In the genomic region with DNA sequence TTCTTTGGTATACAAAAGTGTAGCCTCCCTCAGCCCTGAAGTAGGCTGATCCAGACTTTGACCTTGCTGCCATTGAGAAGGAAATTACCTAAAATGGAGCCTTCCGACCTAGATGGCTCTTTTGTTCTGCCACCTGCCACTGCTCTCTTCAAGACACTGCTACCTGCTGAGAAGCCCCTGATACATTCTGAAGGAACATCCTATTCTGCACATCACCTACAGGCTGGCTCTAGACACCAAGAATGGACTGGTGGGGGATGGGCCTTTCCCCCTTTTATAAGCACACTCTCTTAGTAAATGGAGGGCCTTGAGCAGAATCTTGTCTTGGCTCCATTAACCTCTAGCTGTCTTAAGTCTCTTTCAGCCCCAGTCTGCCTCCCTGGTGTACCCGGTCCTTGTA, we compare ENCODE assay signal across 14 mouse cellular contexts. TPM values are rescaled to one million over a fixed set of nuclear protein-coding genes. Genes with fewer than 3 reads are reported as not detected.
"Had no signal": no experiment of that assay in that cellular context is flagged by ENCODE, and none has a peak within 500 bp of the region (broad histone marks: within the 10 kb centered on the region; RNA-seq: fewer than 3 reads in every experiment).

No protein-coding gene starts in this region.

RNA-seq across cellular contexts. Expression of a gene that starts 43.8 kb away (rescaled TPM):
- total RNA-seq: neutrophil, adult 5-6 weeks had no signal
- polyA plus RNA-seq: neural tube, embryonic 13.5 days; neural tube, embryonic 14.5 days; neural tube, embryonic 15.5 days; small intestine, adult 2 months; spleen, adult 2 months; stomach, embryonic 14.5 days; stomach, embryonic 15.5 days; stomach, embryonic 16.5 days; stomach, postnatal 0 days; testis, adult 2 months; thymus, adult 2 months; thymus, postnatal 0 days; urinary bladder, adult 2 months had no signal

RNA-seq across cellular contexts. Expression of a gene that starts 51.7 kb away (rescaled TPM):
- total RNA-seq: neutrophil, adult 5-6 weeks had no signal
- polyA plus RNA-seq: neural tube, embryonic 13.5 days; neural tube, embryonic 14.5 days; neural tube, embryonic 15.5 days; small intestine, adult 2 months; spleen, adult 2 months; stomach, embryonic 14.5 days; stomach, embryonic 15.5 days; stomach, embryonic 16.5 days; stomach, postnatal 0 days; testis, adult 2 months; thymus, adult 2 months; thymus, postnatal 0 days; urinary bladder, adult 2 months had no signal
